Mouse (Mus musculus): ENCODE measurements at regions not wholly inside any gene's neighbourhood (a gene's known extent, or its start where the extent isn't known, plus 50 kb on each side); places are given as distances from the start of the nearest gene placed in this dataset.

GRCm38 (mm10) chr17:50442062-50442461, 67.1 kb upstream of the Plcl2 start:
- Histone ChIP-seq H3K36me3 (ENCODE audit: control insufficient read depth, insufficient read depth, low read length, poor library complexity, severe bottlenecking) (no peaks in the 10 kb centered on the region), H3K27me3 (ENCODE audit: control insufficient read depth, insufficient read depth, low read length, poor library complexity, severe bottlenecking) (no peaks in the 10 kb centered on the region; the same call in 1 of the 2 replicates)
- no peak for DNase-seq (ENCODE audit: low read depth, low spot score)

- Histone ChIP-seq H3K27me3 (ENCODE audit: control insufficient read depth, insufficient read depth, low read length, poor library complexity, severe bottlenecking) (no peaks in the 10 kb centered on the region; the same call in 1 of the 2 replicates), H3K36me3 (ENCODE audit: control insufficient read depth, insufficient read depth, low read length, poor library complexity, severe bottlenecking) (no peaks in the 10 kb centered on the region)
- DNase-seq (ENCODE audit: low read depth, low spot score): no peak
Observed at GRCm38 (mm10) chr17:50442905-50443304, 66.3 kb upstream of the Plcl2 start.

GRCm38 (mm10) chr17:50443376-50444022, 65.7 kb upstream of the Plcl2 start:
- H3K36me3 ChIP-seq (ENCODE audit: control insufficient read depth, insufficient read depth, low read length, poor library complexity, severe bottlenecking): no peaks in the 10 kb centered on the region
- no peaks in the 10 kb centered on the region; the same call in 1 of the 2 replicates for H3K27me3 ChIP-seq (ENCODE audit: control insufficient read depth, insufficient read depth, low read length, poor library complexity, severe bottlenecking)
- no peak for DNase-seq (ENCODE audit: low read depth, low spot score)

- Histone ChIP-seq H3K36me3 (ENCODE audit: control insufficient read depth, insufficient read depth, low read length, poor library complexity, severe bottlenecking) (no peaks in the 10 kb centered on the region), H3K27me3 (ENCODE audit: control insufficient read depth, insufficient read depth, low read length, poor library complexity, severe bottlenecking) (no peaks in the 10 kb centered on the region; the same call in 1 of the 2 replicates)
- no peak for DNase-seq (ENCODE audit: low read depth, low spot score)
Observed at GRCm38 (mm10) chr17:50444023-50444389, 65.2 kb upstream of the Plcl2 start.

GRCm38 (mm10) chr17:50448693-50449092, 60.5 kb upstream of the Plcl2 start:
- Histone ChIP-seq H3K36me3 (ENCODE audit: control insufficient read depth, insufficient read depth, low read length, poor library complexity, severe bottlenecking) (no peaks in the 10 kb centered on the region), H3K27me3 (ENCODE audit: control insufficient read depth, insufficient read depth, low read length, poor library complexity, severe bottlenecking) (no peaks in the 10 kb centered on the region)
- no peak for DNase-seq (ENCODE audit: low read depth, low spot score)

- no peak for DNase-seq (ENCODE audit: low read depth, low spot score)
- no peaks in the 10 kb centered on the region for H3K36me3 ChIP-seq (ENCODE audit: control insufficient read depth, insufficient read depth, low read length, poor library complexity, severe bottlenecking)
- H3K27me3 ChIP-seq (ENCODE audit: control insufficient read depth, insufficient read depth, low read length, poor library complexity, severe bottlenecking): no peaks in the 10 kb centered on the region
Observed at GRCm38 (mm10) chr17:50451606-50452005, 57.6 kb upstream of the Plcl2 start.

GRCm38 (mm10) chr17:50453524-50453923, 55.7 kb upstream of the Plcl2 start:
- H3K36me3 ChIP-seq (ENCODE audit: control insufficient read depth, insufficient read depth, low read length, poor library complexity, severe bottlenecking): no peaks in the 10 kb centered on the region
- no peaks in the 10 kb centered on the region for H3K27me3 ChIP-seq (ENCODE audit: control insufficient read depth, insufficient read depth, low read length, poor library complexity, severe bottlenecking)
- no peak for DNase-seq (ENCODE audit: low read depth, low spot score)

- no peak for DNase-seq (ENCODE audit: low read depth, low spot score)
- H3K36me3 ChIP-seq (ENCODE audit: control insufficient read depth, insufficient read depth, low read length, poor library complexity, severe bottlenecking): no peaks in the 10 kb centered on the region
- H3K27me3 ChIP-seq (ENCODE audit: control insufficient read depth, insufficient read depth, low read length, poor library complexity, severe bottlenecking): no peaks in the 10 kb centered on the region
Observed at GRCm38 (mm10) chr17:50453956-50454355, 55.2 kb upstream of the Plcl2 start.

GRCm38 (mm10) chr17:50454917-50455316, 54.3 kb upstream of the Plcl2 start:
- Histone ChIP-seq H3K36me3 (ENCODE audit: control insufficient read depth, insufficient read depth, low read length, poor library complexity, severe bottlenecking) (no peaks in the 10 kb centered on the region), H3K27me3 (ENCODE audit: control insufficient read depth, insufficient read depth, low read length, poor library complexity, severe bottlenecking) (no peaks in the 10 kb centered on the region)
- no peak for DNase-seq (ENCODE audit: low read depth, low spot score)

GRCm38 (mm10) chr17:50455719-50456118, 53.5 kb upstream of the Plcl2 start:
- no peak for DNase-seq (ENCODE audit: low read depth, low spot score)
- Histone ChIP-seq H3K27me3 (ENCODE audit: control insufficient read depth, insufficient read depth, low read length, poor library complexity, severe bottlenecking) (no peaks in the 10 kb centered on the region), H3K36me3 (ENCODE audit: control insufficient read depth, insufficient read depth, low read length, poor library complexity, severe bottlenecking) (no peaks in the 10 kb centered on the region)

GRCm38 (mm10) chr17:50457053-50457697, 52.0 kb upstream of the Plcl2 start:
- DNase-seq (ENCODE audit: low read depth, low spot score): no peak
- Histone ChIP-seq H3K27me3 (ENCODE audit: control insufficient read depth, insufficient read depth, low read length, poor library complexity, severe bottlenecking) (no peaks in the 10 kb centered on the region), H3K36me3 (ENCODE audit: control insufficient read depth, insufficient read depth, low read length, poor library complexity, severe bottlenecking) (no peaks in the 10 kb centered on the region)

- Histone ChIP-seq H3K36me3 (ENCODE audit: control insufficient read depth, insufficient read depth, low read length, poor library complexity, severe bottlenecking) (no peaks in the 10 kb centered on the region), H3K27me3 (ENCODE audit: control insufficient read depth, insufficient read depth, low read length, poor library complexity, severe bottlenecking) (no peaks in the 10 kb centered on the region)
- no peak for DNase-seq (ENCODE audit: low read depth, low spot score)
Observed at GRCm38 (mm10) chr17:50458232-50458631, 51.0 kb upstream of the Plcl2 start.

Measured in splenic B cell, adult 2 months (primary cell).